Mouse (Mus musculus): Measurements from ENCODE around the gene Edc4. TPM values are rescaled to one million over a fixed set of nuclear protein-coding genes. Genes with fewer than 3 reads are reported as not detected.

Gene Edc4
- total and polyA plus RNA-seq, 3 experiments = 28.7 to 46.4 (median 41.6) TPM

DNA sequence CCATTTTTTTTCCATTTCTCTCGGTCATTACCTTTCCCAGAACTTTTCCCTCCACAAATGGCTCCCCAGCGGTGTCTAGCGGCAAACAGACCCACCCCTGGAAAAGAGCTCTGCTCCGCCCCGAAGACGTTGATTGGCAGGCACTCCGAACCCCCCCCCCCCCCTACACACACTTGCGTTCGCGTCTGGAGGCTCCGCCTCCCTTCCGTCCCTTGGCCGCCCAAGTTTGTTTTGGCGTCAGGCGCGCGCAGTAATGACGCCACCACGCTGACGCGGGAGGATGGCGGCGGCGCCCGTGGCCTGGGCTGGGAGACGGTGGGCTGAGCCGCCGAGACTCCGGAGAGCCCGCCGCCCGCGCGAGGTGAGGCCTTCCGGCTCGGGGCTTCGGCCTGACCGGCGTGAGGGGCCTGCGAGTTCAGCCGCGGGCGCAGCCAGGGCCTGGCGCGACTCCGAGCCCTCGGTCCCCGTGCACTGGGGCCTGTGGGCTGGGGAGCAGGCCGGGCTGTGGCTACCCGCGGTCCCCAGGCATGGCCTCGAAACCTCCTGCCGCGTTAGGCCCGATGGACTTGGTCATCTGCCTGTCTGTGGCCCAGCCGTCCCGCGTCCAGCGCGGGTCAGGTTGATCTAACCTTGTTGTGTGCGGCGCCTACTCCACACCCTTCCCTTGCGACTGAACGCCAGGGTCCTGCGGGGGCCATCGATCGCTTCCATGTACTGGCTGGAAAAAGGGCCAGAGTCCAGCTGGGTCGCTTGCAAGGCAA is 19.7 kb downstream of the Edc4 start, which contains the start of gene Pskh1:
Gene Pskh1, plus strand, starts transcription at position 262 of the 761 bp plus-strand sequence.
- dilution Hi-C loops (cut with MboI; ENCODE audit: extremely low pct_ligation_motif_present, extremely low pct_unique_long_range_greater_than_20kb, low sequenced_read_pairs) (no loop called here), in situ Hi-C loops (cut with MboI; ENCODE audit: low pct_ligation_motif_present, low pct_unique_long_range_greater_than_20kb, low sequenced_read_pairs) (no loop called here)
- Histone ChIP-seq H3K27me3 (replicated peaks) (no peaks in the 10 kb centered on the region), H3K27ac (ENCODE audit: insufficient read depth, low read depth) (peak within 1 kb of the TSS; percentile 5; the same call in 1 of the 2 replicates), H3K36me3 (replicated peaks in 1 of 2; ENCODE audit: control insufficient read depth in 1 of 2, insufficient read depth in 1 of 2, low read length in 1 of 2) (peaks cover 0 to 22% of the 10 kb centered on the region in 2 experiments), H3K79me2 (replicated peaks; ENCODE audit: control insufficient read depth, extremely low read depth, insufficient read depth, poor library complexity, severe bottlenecking) (peaks cover 8% of the 10 kb centered on the region; the same call in 1 of the 2 replicates), H3K9me3 (replicated peaks; ENCODE audit: low read length) (no peaks in the 10 kb centered on the region), H3K4me1 (ENCODE audit: control insufficient read depth in 1 of 2, insufficient read depth in 2 of 2) (peaks cover 0 to 19% of the 10 kb centered on the region in 2 experiments; a peak in 2 of 4 replicates), H3K4me2 (ENCODE audit: insufficient read depth, low read depth, poor library complexity, severe bottlenecking) (peak within 1 kb of the TSS; percentile 72), H3K4me3 (replicated peaks in 1 of 3; ENCODE audit: low read depth in 2 of 3, low read length in 2 of 3, poor library complexity in 1 of 3) (peak within 1 kb of the TSS; percentile 93 to 99 (median 95)), H3K9ac (ENCODE audit: insufficient read depth, low read depth) (peak within 1 kb of the TSS; percentile 86)
- TF ChIP-seq KAT2A (IDR thresholded peaks at IDR 0.05; ENCODE audit: insufficient replicate concordance, low read length) (peak; percentile 67; the same call in 1 of the 2 replicates), E2F4 (IDR thresholded peaks at IDR 0.05; ENCODE audit: insufficient replicate concordance, low read depth, low read length) (0 out of 2 replicates have a peak, but pooled peaks have one; percentile 57), JUND (conservative IDR thresholded peaks at IDR 0.05; ENCODE audit: low read depth, low read length) (no peak), ZKSCAN1 (IDR thresholded peaks at IDR 0.05; ENCODE audit: borderline replicate concordance, low read depth, low read length) (no peak), SIN3A (IDR thresholded peaks at IDR 0.05; ENCODE audit: low read length) (peak; percentile 90), MEF2A (IDR thresholded peaks at IDR 0.05; ENCODE audit: borderline replicate concordance, low read depth, low read length) (peak; percentile 64; the same call in 1 of the 2 replicates), ETS1 (conservative IDR thresholded peaks at IDR 0.05; ENCODE audit: low read depth, low read length) (no peak; the same call in 1 of the 2 replicates), CHD2 (IDR thresholded peaks at IDR 0.05; ENCODE audit: low read length) (peak; percentile 49; the same call in 1 of the 2 replicates), POLR2A (IDR thresholded peaks at IDR 0.05; ENCODE audit: low read depth, low read length) (peak; percentile 86), ZNF384 (IDR thresholded peaks at IDR 0.05; ENCODE audit: low read depth, low read length) (peak; percentile 49; the same call in 1 of the 2 replicates), PAX5 (IDR thresholded peaks at IDR 0.05; ENCODE audit: low read length) (no peak), MAX (IDR thresholded peaks at IDR 0.05; ENCODE audit: low read length) (peak; percentile 43; the same call in 1 of the 2 replicates), MYC (IDR thresholded peaks at IDR 0.05; ENCODE audit: low read depth, low read length) (0 out of 2 replicates have a peak, but pooled peaks have one; percentile 24), NRF1 (IDR thresholded peaks at IDR 0.05; ENCODE audit: low read depth, low read length) (peak; percentile 67), ELF1 (IDR thresholded peaks at IDR 0.05; ENCODE audit: low read depth, low read length) (peak; percentile 73), IRF4 (IDR thresholded peaks at IDR 0.05; ENCODE audit: low read depth, low read length) (peak; percentile 37; the same call in 1 of the 2 replicates), GABPA (IDR thresholded peaks at IDR 0.05; ENCODE audit: insufficient replicate concordance, low read depth, low read length) (peak; percentile 96), CHD1 (IDR thresholded peaks at IDR 0.05; ENCODE audit: low read depth, low read length) (no peak), MAZ (IDR thresholded peaks at IDR 0.05; ENCODE audit: low read depth, low read length) (peak; percentile 94), HCFC1 (IDR thresholded peaks at IDR 0.05; ENCODE audit: low read depth, low read length) (peak; percentile 82), USF2 (conservative IDR thresholded peaks at IDR 0.05; ENCODE audit: low read depth, low read length) (no peak), TCF12 (IDR thresholded peaks at IDR 0.05; ENCODE audit: low read depth, low read length) (peak; percentile 88), MXI1 (IDR thresholded peaks at IDR 0.05; ENCODE audit: low read depth, low read length) (peak; percentile 62; the same call in 1 of the 2 replicates), SMC3 (IDR thresholded peaks at IDR 0.05; ENCODE audit: low read depth, low read length) (no peak), UBTF (IDR thresholded peaks at IDR 0.05; ENCODE audit: low read depth, low read length) (0 out of 2 replicates have a peak, but pooled peaks have one; percentile 56), NELFE (IDR thresholded peaks at IDR 0.05; ENCODE audit: low read depth, low read length) (peak; percentile 83), MAFK (IDR thresholded peaks at IDR 0.05; ENCODE audit: insufficient replicate concordance, low read length) (no peak), ZMIZ1 (IDR thresholded peaks at IDR 0.05; ENCODE audit: low read depth, low read length) (peak; percentile 89)
- peak; percentile 92 for DNase-seq (ENCODE audit: extremely low read depth)

Data from CH12.LX (cell line).